Mouse (Mus musculus): Measurements from ENCODE around the gene Rab7. TPM values are rescaled to one million over a fixed set of nuclear protein-coding genes. Genes with fewer than 3 reads are reported as not detected.
A peak's percentile ranks its signal among the peaks of the same experiment; 100 is the strongest.

Gene Rab7
- polyA plus RNA-seq, 1 experiment, result 163 TPM

GRCm38 (mm10) chr6:88049008-88049407 is 3.9 kb upstream of the Rab7 start:
- no peaks in the 10 kb centered on the region for H3K27me3 ChIP-seq (ENCODE audit: control insufficient read depth, insufficient read depth, low read length, poor library complexity, severe bottlenecking)
- no peak overlapping the region for H3K4me3 ChIP-seq (ENCODE audit: low read depth, low read length)
- H3K4me1 ChIP-seq (ENCODE audit: control insufficient read depth, insufficient read depth, low read length), result peaks cover under 1% of the 10 kb centered on the region
- no peak overlapping the region for H3K9ac ChIP-seq (ENCODE audit: low read depth, poor library complexity, severe bottlenecking)
- no peak for TF ChIP-seq POLR2A (IDR thresholded peaks at IDR 0.05; ENCODE audit: insufficient read depth, low read length)
- no peak for TF ChIP-seq EP300 (IDR thresholded peaks at IDR 0.05; ENCODE audit: insufficient read depth, low read depth, low read length)
- TF ChIP-seq CTCF (IDR thresholded peaks at IDR 0.05; ENCODE audit: low read depth, low read length), result no peak
- H3K9me3 ChIP-seq (replicated peaks; ENCODE audit: control insufficient read depth, insufficient read depth, low read length, poor library complexity, severe bottlenecking), result no peaks in the 10 kb centered on the region
- H3K27ac ChIP-seq (ENCODE audit: insufficient read depth, low read length), result no peak overlapping the region
- H3K36me3 ChIP-seq (ENCODE audit: control insufficient read depth, insufficient read depth, low read length, poor library complexity, severe bottlenecking), result no peaks in the 10 kb centered on the region

- H3K4me3 ChIP-seq (ENCODE audit: low read depth, low read length), result no peak overlapping the region
These were observed 2.8 kb upstream of the Rab7 start for GRCm38 (mm10) chr6:88047853-88048252.

GRCm38 (mm10) chr6:88045406-88045766 is 316 bp upstream of the Rab7 start:
- Histone ChIP-seq H3K27me3 (ENCODE audit: control insufficient read depth, insufficient read depth, low read length, poor library complexity, severe bottlenecking) (no peaks in the 10 kb centered on the region), H3K9me3 (replicated peaks; ENCODE audit: control insufficient read depth, insufficient read depth, low read length, poor library complexity, severe bottlenecking) (no peaks in the 10 kb centered on the region), H3K36me3 (ENCODE audit: control insufficient read depth, insufficient read depth, low read length, poor library complexity, severe bottlenecking) (peaks cover 8% of the 10 kb centered on the region; the same call in 1 of the 2 replicates), H3K4me3 (ENCODE audit: low read depth, low read length) (peak overlapping the region; percentile 84), H3K4me1 (ENCODE audit: control insufficient read depth, insufficient read depth, low read length) (no peaks in the 10 kb centered on the region), H3K27ac (ENCODE audit: insufficient read depth, low read length) (peak overlapping the region; percentile 46), H3K9ac (ENCODE audit: low read depth, poor library complexity, severe bottlenecking) (peak overlapping the region; percentile 96)
- TF ChIP-seq CTCF (IDR thresholded peaks at IDR 0.05; ENCODE audit: low read depth, low read length) (no peak), EP300 (IDR thresholded peaks at IDR 0.05; ENCODE audit: insufficient read depth, low read depth, low read length) (no peak), POLR2A (IDR thresholded peaks at IDR 0.05; ENCODE audit: insufficient read depth, low read length) (no peak)

More at GRCm38 (mm10) chr6:88047853-88048252, 2.8 kb upstream of the Rab7 start:
- Histone ChIP-seq H3K4me1 (ENCODE audit: control insufficient read depth, insufficient read depth, low read length) (no peaks in the 10 kb centered on the region), H3K9ac (ENCODE audit: low read depth, poor library complexity, severe bottlenecking) (no peak overlapping the region), H3K9me3 (replicated peaks; ENCODE audit: control insufficient read depth, insufficient read depth, low read length, poor library complexity, severe bottlenecking) (no peaks in the 10 kb centered on the region), H3K27me3 (ENCODE audit: control insufficient read depth, insufficient read depth, low read length, poor library complexity, severe bottlenecking) (no peaks in the 10 kb centered on the region), H3K36me3 (ENCODE audit: control insufficient read depth, insufficient read depth, low read length, poor library complexity, severe bottlenecking) (peaks cover 6% of the 10 kb centered on the region; the same call in 1 of the 2 replicates), H3K27ac (ENCODE audit: insufficient read depth, low read length) (no peak overlapping the region)
- TF ChIP-seq CTCF (IDR thresholded peaks at IDR 0.05; ENCODE audit: low read depth, low read length), result no peak
- no peak for TF ChIP-seq EP300 (IDR thresholded peaks at IDR 0.05; ENCODE audit: insufficient read depth, low read depth, low read length)
- TF ChIP-seq POLR2A (IDR thresholded peaks at IDR 0.05; ENCODE audit: insufficient read depth, low read length), result no peak

- peaks cover 3% of the 10 kb centered on the region for H3K4me1 ChIP-seq (ENCODE audit: control insufficient read depth, insufficient read depth, low read length)
- H3K36me3 ChIP-seq (ENCODE audit: control insufficient read depth, insufficient read depth, low read length, poor library complexity, severe bottlenecking), result peaks cover 12% of the 10 kb centered on the region
- no peak for TF ChIP-seq CTCF (IDR thresholded peaks at IDR 0.05; ENCODE audit: low read depth, low read length)
- no peak for TF ChIP-seq POLR2A (IDR thresholded peaks at IDR 0.05; ENCODE audit: insufficient read depth, low read length)
- H3K9me3 ChIP-seq (replicated peaks; ENCODE audit: control insufficient read depth, insufficient read depth, low read length, poor library complexity, severe bottlenecking), result no peaks in the 10 kb centered on the region
- peak overlapping the region; percentile 96 for H3K9ac ChIP-seq (ENCODE audit: low read depth, poor library complexity, severe bottlenecking)
- H3K27ac ChIP-seq (ENCODE audit: insufficient read depth, low read length), result peak overlapping the region; percentile 12; the same call in 1 of the 2 replicates
- peak overlapping the region; percentile 93 for H3K4me3 ChIP-seq (ENCODE audit: low read depth, low read length)
- no peaks in the 10 kb centered on the region for H3K27me3 ChIP-seq (ENCODE audit: control insufficient read depth, insufficient read depth, low read length, poor library complexity, severe bottlenecking)
These were observed 865 bp downstream of the Rab7 start for GRCm38 (mm10) chr6:88044234-88044576.

- no peaks in the 10 kb centered on the region for H3K27me3 ChIP-seq (ENCODE audit: control insufficient read depth, insufficient read depth, low read length, poor library complexity, severe bottlenecking)
- no peak overlapping the region for H3K4me3 ChIP-seq (ENCODE audit: low read depth, low read length)
- H3K27ac ChIP-seq (ENCODE audit: insufficient read depth, low read length), result no peak overlapping the region
- no peaks in the 10 kb centered on the region for H3K9me3 ChIP-seq (replicated peaks; ENCODE audit: control insufficient read depth, insufficient read depth, low read length, poor library complexity, severe bottlenecking)
- H3K36me3 ChIP-seq (ENCODE audit: control insufficient read depth, insufficient read depth, low read length, poor library complexity, severe bottlenecking), result peaks cover 15% of the 10 kb centered on the region
- H3K4me1 ChIP-seq (ENCODE audit: control insufficient read depth, insufficient read depth, low read length), result peaks cover 7% of the 10 kb centered on the region
- no peak overlapping the region for H3K9ac ChIP-seq (ENCODE audit: low read depth, poor library complexity, severe bottlenecking)
- TF ChIP-seq CTCF (IDR thresholded peaks at IDR 0.05; ENCODE audit: low read depth, low read length) (no peak), EP300 (IDR thresholded peaks at IDR 0.05; ENCODE audit: insufficient read depth, low read depth, low read length) (no peak), POLR2A (IDR thresholded peaks at IDR 0.05; ENCODE audit: insufficient read depth, low read length) (no peak)
These were observed 2.7 kb downstream of the Rab7 start for GRCm38 (mm10) chr6:88042336-88042735.

GRCm38 (mm10) chr6:88041221-88041620 is 3.8 kb downstream of the Rab7 start:
- no peaks in the 10 kb centered on the region for H3K27me3 ChIP-seq (ENCODE audit: control insufficient read depth, insufficient read depth, low read length, poor library complexity, severe bottlenecking)
- H3K4me1 ChIP-seq (ENCODE audit: control insufficient read depth, insufficient read depth, low read length), result peaks cover 7% of the 10 kb centered on the region
- no peak overlapping the region for H3K9ac ChIP-seq (ENCODE audit: low read depth, poor library complexity, severe bottlenecking)
- no peaks in the 10 kb centered on the region for H3K9me3 ChIP-seq (replicated peaks; ENCODE audit: control insufficient read depth, insufficient read depth, low read length, poor library complexity, severe bottlenecking)
- H3K4me3 ChIP-seq (ENCODE audit: low read depth, low read length), result no peak overlapping the region
- H3K36me3 ChIP-seq (ENCODE audit: control insufficient read depth, insufficient read depth, low read length, poor library complexity, severe bottlenecking), result peaks cover 15% of the 10 kb centered on the region
- no peak overlapping the region for H3K27ac ChIP-seq (ENCODE audit: insufficient read depth, low read length)
- TF ChIP-seq EP300 (IDR thresholded peaks at IDR 0.05; ENCODE audit: insufficient read depth, low read depth, low read length) (no peak), CTCF (IDR thresholded peaks at IDR 0.05; ENCODE audit: low read depth, low read length) (no peak), POLR2A (IDR thresholded peaks at IDR 0.05; ENCODE audit: insufficient read depth, low read length) (no peak)

Data from ES-Bruce4 (cell line).